8 mouse cellular contexts compared by ENCODE assay signal in the genomic region with DNA sequence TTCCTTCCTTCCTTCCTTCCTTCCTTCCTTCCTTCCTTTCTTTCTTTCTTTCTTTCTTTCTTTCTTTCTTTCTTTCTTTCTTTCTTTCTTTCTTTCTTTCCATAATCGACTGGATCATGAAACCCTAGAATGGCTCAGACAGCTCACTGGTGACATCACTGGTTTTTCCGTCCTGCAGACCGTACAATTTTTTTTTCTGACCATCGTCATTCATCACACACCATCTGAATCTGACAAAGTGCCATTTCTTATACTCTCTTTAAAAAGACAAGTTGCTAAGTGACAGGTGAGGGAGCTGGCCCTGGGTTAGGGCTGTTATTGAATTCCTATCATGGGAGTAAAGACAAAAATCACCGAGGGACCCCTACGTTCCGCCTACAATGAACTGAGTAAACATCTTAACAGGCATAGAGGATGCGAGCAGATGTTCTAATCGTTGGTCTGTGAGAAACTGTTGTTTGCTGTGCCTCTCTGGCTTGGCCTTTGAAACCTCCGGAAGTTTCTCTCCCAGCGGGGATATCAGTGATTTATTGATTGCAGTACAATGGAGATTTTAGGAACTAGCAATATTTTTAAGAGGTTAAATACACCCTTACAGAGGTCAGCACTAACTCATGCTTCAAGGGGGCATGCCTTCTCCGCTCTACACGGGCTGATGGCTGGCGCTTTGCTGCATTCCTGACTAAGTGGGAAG.
A peak's percentile ranks its signal among the peaks of the same experiment; 100 is the strongest.
DNase-seq lines count a peak whose midpoint lies in the region; ATAC-seq and TF ChIP-seq lines count a peak whose summit lies in the region.
"Had no signal": no experiment of that assay in that cellular context is flagged by ENCODE, and none has a peak within 500 bp of the region (broad histone marks: within the 10 kb centered on the region; RNA-seq: fewer than 3 reads in every experiment).

No protein-coding gene starts in this region.

- H3K9me3 ChIP-seq in midbrain, embryonic 11.5 days (ENCODE audit: control insufficient read depth, low read length) = no peaks in the 10 kb centered on the region
- no peaks in the 10 kb centered on the region for H3K9me3 ChIP-seq in midbrain, embryonic 15.5 days
- no peaks in the 10 kb centered on the region for H3K9me3 ChIP-seq in stomach, embryonic 16.5 days (replicated peaks; ENCODE audit: control insufficient read depth, low read length)
- H3K9me3 ChIP-seq: hindbrain, embryonic 15.5 days had no signal

- no peak overlapping the region for H3K4me3 ChIP-seq in midbrain, embryonic 11.5 days (ENCODE audit: low read depth, low read length)
- H3K4me3 ChIP-seq in midbrain, embryonic 15.5 days = no peak overlapping the region
- no peak overlapping the region for H3K4me3 ChIP-seq in embryonic fibroblast, embryonic 13.5 days (ENCODE audit: insufficient read depth, low read length)
- no peak overlapping the region for H3K4me3 ChIP-seq in stomach, embryonic 16.5 days (replicated peaks; ENCODE audit: low read length)
- H3K4me3 ChIP-seq: hindbrain, embryonic 15.5 days had no signal

- H3K27ac ChIP-seq in midbrain, embryonic 11.5 days (ENCODE audit: low read depth, low read length) = no peak overlapping the region
- no peak overlapping the region for H3K27ac ChIP-seq in midbrain, embryonic 15.5 days
- peak overlapping the region; percentile 36; the same call in 1 of the 2 replicates for H3K27ac ChIP-seq in embryonic fibroblast, embryonic 13.5 days (ENCODE audit: insufficient read depth, low read length)
- peak overlapping the region; percentile 15 for H3K27ac ChIP-seq in stomach, embryonic 16.5 days (ENCODE audit: low read length)
- H3K27ac ChIP-seq: hindbrain, embryonic 15.5 days had no signal

- H3K4me2 ChIP-seq in midbrain, embryonic 11.5 days = no peak overlapping the region
- H3K4me2 ChIP-seq in midbrain, embryonic 15.5 days = no peak overlapping the region
- no peak overlapping the region for H3K4me2 ChIP-seq in stomach, embryonic 16.5 days (ENCODE audit: low read depth, low read length)
- H3K4me2 ChIP-seq: hindbrain, embryonic 15.5 days had no signal

- peak; percentile 59; the same call in 1 of the 2 replicates for ATAC-seq in midbrain, embryonic 11.5 days (ENCODE audit: low FRiP score)
- no peak for ATAC-seq in midbrain, embryonic 15.5 days (replicated peaks)
- ATAC-seq in stomach, embryonic 16.5 days (ENCODE audit: insufficient read depth, low FRiP score) = no peak

- no peaks in the 10 kb centered on the region; the same call in 1 of the 2 replicates for H3K4me1 ChIP-seq in midbrain, embryonic 11.5 days (ENCODE audit: control insufficient read depth, insufficient read depth, low read length)
- H3K4me1 ChIP-seq in midbrain, embryonic 15.5 days = no peaks in the 10 kb centered on the region
- peaks cover 3% of the 10 kb centered on the region; the same call in 1 of the 2 replicates for H3K4me1 ChIP-seq in embryonic fibroblast, embryonic 13.5 days (ENCODE audit: control insufficient read depth, insufficient read depth, low read length)
- peaks cover 10% of the 10 kb centered on the region for H3K4me1 ChIP-seq in stomach, embryonic 16.5 days (ENCODE audit: control insufficient read depth, insufficient read depth, low read length)

- WGBS in midbrain, embryonic 11.5 days = 35% methylated on average over 14 of the region's 14 CpGs
- WGBS in midbrain, embryonic 15.5 days = 25% methylated on average over 14 of the region's 14 CpGs
- 19% methylated on average over 14 of the region's 14 CpGs for WGBS in stomach, embryonic 16.5 days

- H3K27me3 ChIP-seq in midbrain, embryonic 11.5 days (ENCODE audit: control insufficient read depth, insufficient read depth, low read length) = no peaks in the 10 kb centered on the region
- no peaks in the 10 kb centered on the region for H3K27me3 ChIP-seq in midbrain, embryonic 15.5 days (replicated peaks)
- H3K27me3 ChIP-seq in stomach, embryonic 16.5 days (ENCODE audit: control insufficient read depth, insufficient read depth, low read length) = no peaks in the 10 kb centered on the region

- H3K9ac ChIP-seq in midbrain, embryonic 11.5 days (ENCODE audit: low read length) = no peak overlapping the region
- H3K9ac ChIP-seq in midbrain, embryonic 15.5 days = no peak overlapping the region
- H3K9ac ChIP-seq in stomach, embryonic 16.5 days (ENCODE audit: low read length) = no peak overlapping the region
- H3K9ac ChIP-seq: hindbrain, embryonic 15.5 days had no signal

- H3K36me3 ChIP-seq in midbrain, embryonic 11.5 days (ENCODE audit: control insufficient read depth, insufficient read depth, low read length) = no peaks in the 10 kb centered on the region
- H3K36me3 ChIP-seq in midbrain, embryonic 15.5 days (replicated peaks) = no peaks in the 10 kb centered on the region
- no peaks in the 10 kb centered on the region for H3K36me3 ChIP-seq in stomach, embryonic 16.5 days (ENCODE audit: control insufficient read depth, insufficient read depth, low read length)
- H3K36me3 ChIP-seq: hindbrain, embryonic 15.5 days had no signal

- peak; percentile 89 for DNase-seq in midbrain, embryonic 11.5 days (ENCODE audit: low spot score, missing footprints)
- peak; percentile 68 for DNase-seq in kidney, postnatal 10 days
- DNase-seq in cerebellum, adult 11 months = no peak
- no peak for DNase-seq in lung, postnatal 4 days

- no peak for TF ChIP-seq POLR2A in embryonic fibroblast, embryonic 13.5 days (IDR thresholded peaks at IDR 0.05; ENCODE audit: low read depth, low read length)

- no peak for TF ChIP-seq CTCF in embryonic fibroblast, embryonic 13.5 days (IDR thresholded peaks at IDR 0.05; ENCODE audit: borderline replicate concordance, insufficient read depth, low read length)

Comparison
In these comparisons a context has a peak if more than half of its experiments do, and no peak if none do; other contexts are left out.
1. DNase-seq: peak in midbrain, embryonic 11.5 days (single experiment) and kidney, postnatal 10 days (single experiment); none in cerebellum, adult 11 months (single experiment) and lung, postnatal 4 days (0 of 2).
2. H3K27ac ChIP-seq: peak in embryonic fibroblast, embryonic 13.5 days (single experiment) and stomach, embryonic 16.5 days (single experiment); none in midbrain, embryonic 11.5 days (single experiment) and midbrain, embryonic 15.5 days (single experiment).